Mouse (Mus musculus): ENCODE data around the gene Ptcd2. TPM values are rescaled to one million over a fixed set of nuclear protein-coding genes. Genes with fewer than 3 reads are reported as not detected.
A peak's percentile ranks its signal among the peaks of the same experiment; 100 is the strongest.

Ptcd2 gene
- polyA plus RNA-seq, 1 experiment from 2014 or later, result 79.2 TPM

- Histone ChIP-seq H3K27me3 (ENCODE audit: control insufficient read depth, insufficient read depth, low read length) (no peaks in the 10 kb centered on the region), H3K27ac (ENCODE audit: low read length) (no peak overlapping the region; the same call in 1 of the 2 replicates), H3K4me2 (ENCODE audit: low read depth, low read length) (no peak overlapping the region)
Measured at GRCm38 (mm10) chr13:99363866-99364265, 19.4 kb upstream of the Ptcd2 start.

GRCm38 (mm10) chr13:99358921-99359320 is 14.4 kb upstream of the Ptcd2 start:
- Histone ChIP-seq H3K4me1 (ENCODE audit: control insufficient read depth, insufficient read depth, low read length) (peaks cover 7% of the 10 kb centered on the region), H3K27me3 (ENCODE audit: control insufficient read depth, insufficient read depth, low read length) (no peaks in the 10 kb centered on the region), H3K36me3 (ENCODE audit: control insufficient read depth, insufficient read depth) (peaks cover 16% of the 10 kb centered on the region), H3K27ac (ENCODE audit: low read length) (no peak overlapping the region), H3K9ac (ENCODE audit: low read length) (no peak overlapping the region), H3K4me2 (ENCODE audit: low read depth, low read length) (no peak overlapping the region), H3K4me3 (ENCODE audit: low read length) (no peak overlapping the region), H3K9me3 (replicated peaks; ENCODE audit: control insufficient read depth, low read length) (no peaks in the 10 kb centered on the region)
- 92% methylated on average over 14 of the region's 14 CpGs for WGBS
- no peak for ATAC-seq (replicated peaks; ENCODE audit: extremely low read depth, insufficient read depth, low FRiP score)

More at GRCm38 (mm10) chr13:99363866-99364265, 19.4 kb upstream of the Ptcd2 start:
- H3K9ac ChIP-seq (ENCODE audit: low read length), result no peak overlapping the region
- H3K4me1 ChIP-seq (ENCODE audit: control insufficient read depth, insufficient read depth, low read length), result peaks cover 28% of the 10 kb centered on the region
- no peak overlapping the region for H3K4me3 ChIP-seq (ENCODE audit: low read length)
- H3K36me3 ChIP-seq (ENCODE audit: control insufficient read depth, insufficient read depth), result peaks cover 9% of the 10 kb centered on the region
- peak; percentile 65; the same call in 1 of the 2 replicates for ATAC-seq (replicated peaks; ENCODE audit: extremely low read depth, insufficient read depth, low FRiP score)
- no peaks in the 10 kb centered on the region for H3K9me3 ChIP-seq (replicated peaks; ENCODE audit: control insufficient read depth, low read length)
- 44% methylated on average over 4 of the region's 4 CpGs for WGBS

- Histone ChIP-seq H3K4me1 (ENCODE audit: control insufficient read depth, insufficient read depth, low read length) (peaks cover 6% of the 10 kb centered on the region; the same call in 1 of the 2 replicates), H3K27ac (ENCODE audit: low read length) (no peak overlapping the region), H3K27me3 (ENCODE audit: control insufficient read depth, insufficient read depth, low read length) (no peaks in the 10 kb centered on the region), H3K4me2 (ENCODE audit: low read depth, low read length) (no peak overlapping the region), H3K9ac (ENCODE audit: low read length) (no peak overlapping the region), H3K4me3 (ENCODE audit: low read length) (no peak overlapping the region), H3K36me3 (ENCODE audit: control insufficient read depth, insufficient read depth) (peaks cover 16% of the 10 kb centered on the region), H3K9me3 (replicated peaks; ENCODE audit: control insufficient read depth, low read length) (no peaks in the 10 kb centered on the region)
- ATAC-seq (replicated peaks; ENCODE audit: extremely low read depth, insufficient read depth, low FRiP score), result no peak
- 56% methylated on average over 9 of the region's 9 CpGs for WGBS
Measured at GRCm38 (mm10) chr13:99356428-99357265, 12.1 kb upstream of the Ptcd2 start.

GRCm38 (mm10) chr13:99355861-99356260 is 11.4 kb upstream of the Ptcd2 start:
- no peak for ATAC-seq (replicated peaks; ENCODE audit: extremely low read depth, insufficient read depth, low FRiP score)
- Histone ChIP-seq H3K9ac (ENCODE audit: low read length) (no peak overlapping the region), H3K4me1 (ENCODE audit: control insufficient read depth, insufficient read depth, low read length) (peaks cover 6% of the 10 kb centered on the region; the same call in 1 of the 2 replicates), H3K4me2 (ENCODE audit: low read depth, low read length) (no peak overlapping the region), H3K27ac (ENCODE audit: low read length) (no peak overlapping the region), H3K36me3 (ENCODE audit: control insufficient read depth, insufficient read depth) (peaks cover 22% of the 10 kb centered on the region), H3K4me3 (ENCODE audit: low read length) (no peak overlapping the region), H3K9me3 (replicated peaks; ENCODE audit: control insufficient read depth, low read length) (no peaks in the 10 kb centered on the region), H3K27me3 (ENCODE audit: control insufficient read depth, insufficient read depth, low read length) (no peaks in the 10 kb centered on the region)
- WGBS, result 61% methylated on average over 7 of the region's 7 CpGs

GRCm38 (mm10) chr13:99355072-99355471 is 10.6 kb upstream of the Ptcd2 start:
- no peaks in the 10 kb centered on the region for H3K27me3 ChIP-seq (ENCODE audit: control insufficient read depth, insufficient read depth, low read length)
- no peak overlapping the region for H3K27ac ChIP-seq (ENCODE audit: low read length)
- H3K9ac ChIP-seq (ENCODE audit: low read length), result no peak overlapping the region
- ATAC-seq (replicated peaks; ENCODE audit: extremely low read depth, insufficient read depth, low FRiP score), result no peak
- WGBS, result 87% methylated on average over 6 of the region's 6 CpGs
- H3K9me3 ChIP-seq (replicated peaks; ENCODE audit: control insufficient read depth, low read length), result no peaks in the 10 kb centered on the region
- no peak overlapping the region for H3K4me3 ChIP-seq (ENCODE audit: low read length)
- H3K4me1 ChIP-seq (ENCODE audit: control insufficient read depth, insufficient read depth, low read length), result peaks cover 6% of the 10 kb centered on the region; the same call in 1 of the 2 replicates
- peaks cover 24% of the 10 kb centered on the region for H3K36me3 ChIP-seq (ENCODE audit: control insufficient read depth, insufficient read depth)
- no peak overlapping the region for H3K4me2 ChIP-seq (ENCODE audit: low read depth, low read length)

- no peak; the same call in 1 of the 2 replicates for ATAC-seq (replicated peaks; ENCODE audit: extremely low read depth, insufficient read depth, low FRiP score)
- no peaks in the 10 kb centered on the region for H3K27me3 ChIP-seq (ENCODE audit: control insufficient read depth, insufficient read depth, low read length)
- H3K9ac ChIP-seq (ENCODE audit: low read length), result peak overlapping the region; percentile 75
- H3K9me3 ChIP-seq (replicated peaks; ENCODE audit: control insufficient read depth, low read length), result no peaks in the 10 kb centered on the region
- H3K4me2 ChIP-seq (ENCODE audit: low read depth, low read length), result peak overlapping the region; percentile 69
- peaks cover 6% of the 10 kb centered on the region; the same call in 1 of the 2 replicates for H3K4me1 ChIP-seq (ENCODE audit: control insufficient read depth, insufficient read depth, low read length)
- 6% methylated on average over 7 of the region's 7 CpGs for WGBS
- H3K4me3 ChIP-seq (ENCODE audit: low read length), result peak overlapping the region; percentile 61
- peaks cover 18% of the 10 kb centered on the region for H3K36me3 ChIP-seq (ENCODE audit: control insufficient read depth, insufficient read depth)
- peak overlapping the region; percentile 87 for H3K27ac ChIP-seq (ENCODE audit: low read length)
Measured at GRCm38 (mm10) chr13:99353490-99353851, 9.0 kb upstream of the Ptcd2 start.

- Histone ChIP-seq H3K27me3 (ENCODE audit: control insufficient read depth, insufficient read depth, low read length) (no peaks in the 10 kb centered on the region), H3K27ac (ENCODE audit: low read length) (peak overlapping the region; percentile 87), H3K4me3 (ENCODE audit: low read length) (peak overlapping the region; percentile 61), H3K4me2 (ENCODE audit: low read depth, low read length) (peak overlapping the region; percentile 69), H3K36me3 (ENCODE audit: control insufficient read depth, insufficient read depth) (peaks cover 22% of the 10 kb centered on the region), H3K9me3 (replicated peaks; ENCODE audit: control insufficient read depth, low read length) (no peaks in the 10 kb centered on the region), H3K4me1 (ENCODE audit: control insufficient read depth, insufficient read depth, low read length) (peaks cover 6% of the 10 kb centered on the region; the same call in 1 of the 2 replicates), H3K9ac (ENCODE audit: low read length) (peak overlapping the region; percentile 75)
- WGBS, result 10% methylated on average over 28 of the region's 28 CpGs
- ATAC-seq (replicated peaks; ENCODE audit: extremely low read depth, insufficient read depth, low FRiP score), result peak; percentile 100
Measured at GRCm38 (mm10) chr13:99352758-99353489, 8.4 kb upstream of the Ptcd2 start.

GRCm38 (mm10) chr13:99351596-99351995 is 7.1 kb upstream of the Ptcd2 start:
- H3K4me1 ChIP-seq (ENCODE audit: control insufficient read depth, insufficient read depth, low read length), result peaks cover 6% of the 10 kb centered on the region; the same call in 1 of the 2 replicates
- no peak overlapping the region for H3K4me3 ChIP-seq (ENCODE audit: low read length)
- no peaks in the 10 kb centered on the region for H3K9me3 ChIP-seq (replicated peaks; ENCODE audit: control insufficient read depth, low read length)
- no peak overlapping the region for H3K4me2 ChIP-seq (ENCODE audit: low read depth, low read length)
- H3K27me3 ChIP-seq (ENCODE audit: control insufficient read depth, insufficient read depth, low read length), result no peaks in the 10 kb centered on the region
- H3K9ac ChIP-seq (ENCODE audit: low read length), result no peak overlapping the region
- 77% methylated on average over 3 of the region's 3 CpGs for WGBS
- ATAC-seq (replicated peaks; ENCODE audit: extremely low read depth, insufficient read depth, low FRiP score), result no peak
- no peak overlapping the region for H3K27ac ChIP-seq (ENCODE audit: low read length)
- H3K36me3 ChIP-seq (ENCODE audit: control insufficient read depth, insufficient read depth), result peaks cover 22% of the 10 kb centered on the region

- Histone ChIP-seq H3K4me2 (ENCODE audit: low read depth, low read length) (no peak overlapping the region), H3K27ac (ENCODE audit: low read length) (no peak overlapping the region), H3K9me3 (replicated peaks; ENCODE audit: control insufficient read depth, low read length) (no peaks in the 10 kb centered on the region), H3K36me3 (ENCODE audit: control insufficient read depth, insufficient read depth) (peaks cover 22% of the 10 kb centered on the region), H3K27me3 (ENCODE audit: control insufficient read depth, insufficient read depth, low read length) (no peaks in the 10 kb centered on the region), H3K4me3 (ENCODE audit: low read length) (no peak overlapping the region), H3K9ac (ENCODE audit: low read length) (no peak overlapping the region), H3K4me1 (ENCODE audit: control insufficient read depth, insufficient read depth, low read length) (peaks cover 6% of the 10 kb centered on the region; the same call in 1 of the 2 replicates)
- WGBS, result 59% methylated on average over 8 of the region's 8 CpGs
- ATAC-seq (replicated peaks; ENCODE audit: extremely low read depth, insufficient read depth, low FRiP score), result no peak
Measured at GRCm38 (mm10) chr13:99351186-99351585, 6.7 kb upstream of the Ptcd2 start.
